ENCODE assay signal across 10 mouse cellular contexts in genomic region chr11:88193098-88193823, GRCm38 (mm10). TPM values are rescaled to one million over a fixed set of nuclear protein-coding genes. Genes with fewer than 3 reads are reported as not detected.
DNase-seq lines count a peak whose midpoint lies in the region; ATAC-seq and TF ChIP-seq lines count a peak whose summit lies in the region.
"Had no signal": no experiment of that assay in that cellular context is flagged by ENCODE, and none has a peak within 500 bp of the region (broad histone marks: within the 10 kb centered on the region; RNA-seq: fewer than 3 reads in every experiment).

No protein-coding gene starts in this region.

- no peaks in the 10 kb centered on the region for H3K9me3 ChIP-seq in forebrain, embryonic 10.5 days
- no peaks in the 10 kb centered on the region for H3K9me3 ChIP-seq in forebrain, embryonic 15.5 days
- no peaks in the 10 kb centered on the region for H3K9me3 ChIP-seq in lung, embryonic 15.5 days
- H3K9me3 ChIP-seq in intestine, embryonic 14.5 days (ENCODE audit: control insufficient read depth, low read length) = no peaks in the 10 kb centered on the region

- no peak overlapping the region for H3K9ac ChIP-seq in forebrain, embryonic 15.5 days (replicated peaks)
- H3K9ac ChIP-seq in lung, embryonic 15.5 days = 0 out of 2 replicates have a peak overlapping the region, but pooled peaks have one; percentile 5
- H3K9ac ChIP-seq in intestine, embryonic 14.5 days (ENCODE audit: low read length) = peak overlapping the region; percentile 27; the same call in 1 of the 2 replicates

- no peak for TF ChIP-seq POLR2A in small intestine, adult 2 months (IDR thresholded peaks at IDR 0.05; ENCODE audit: low read depth, low read length)

- no peak for TF ChIP-seq CTCF in small intestine, adult 2 months (IDR thresholded peaks at IDR 0.05; ENCODE audit: extremely low read depth, insufficient read length, insufficient replicate concordance, low read depth, low read length)

- H3K27me3 ChIP-seq in forebrain, embryonic 10.5 days (ENCODE audit: poor library complexity, severe bottlenecking) = peaks cover 69% of the 10 kb centered on the region
- H3K27me3 ChIP-seq in forebrain, embryonic 15.5 days = peaks cover 29% of the 10 kb centered on the region
- peaks cover 41% of the 10 kb centered on the region for H3K27me3 ChIP-seq in lung, embryonic 15.5 days
- peaks cover 33% of the 10 kb centered on the region for H3K27me3 ChIP-seq in intestine, embryonic 14.5 days (replicated peaks; ENCODE audit: control insufficient read depth, insufficient read depth, low read length)
- peaks cover 15% of the 10 kb centered on the region for H3K27me3 ChIP-seq in small intestine, adult 2 months (ENCODE audit: control insufficient read depth, insufficient read depth, low read length)

- peak overlapping the region; percentile 60 for H3K27ac ChIP-seq in forebrain, embryonic 10.5 days
- H3K27ac ChIP-seq in forebrain, embryonic 15.5 days (replicated peaks) = no peak overlapping the region
- no peak overlapping the region for H3K27ac ChIP-seq in lung, embryonic 15.5 days
- no peak overlapping the region for H3K27ac ChIP-seq in intestine, embryonic 14.5 days (ENCODE audit: low read depth)
- H3K27ac ChIP-seq in small intestine, adult 2 months (ENCODE audit: insufficient read depth, low read depth, low read length) = no peak overlapping the region

- peak overlapping the region; percentile 36 for H3K4me3 ChIP-seq in forebrain, embryonic 10.5 days
- no peak overlapping the region for H3K4me3 ChIP-seq in forebrain, embryonic 15.5 days
- peak overlapping the region; percentile 16; the same call in 1 of the 2 replicates for H3K4me3 ChIP-seq in lung, embryonic 15.5 days
- peak overlapping the region; percentile 6; the same call in 1 of the 2 replicates for H3K4me3 ChIP-seq in intestine, embryonic 14.5 days (ENCODE audit: low read depth, low read length)
- H3K4me3 ChIP-seq in small intestine, adult 2 months (ENCODE audit: low read depth, low read length) = peak overlapping the region; percentile 39

- DNase-seq in forebrain, embryonic 10.5 days (ENCODE audit: extremely low spot score, low spot score) = no peak
- DNase-seq in lung, postnatal 10 days = no peak
- peak; percentile 69 for DNase-seq in intestine, embryonic 14.5 days (ENCODE audit: low spot score)
- no peak for DNase-seq in retina, postnatal 1 day
- DNase-seq: heart, postnatal 14 days; right cerebral cortex, adult 18-20 months had no signal

- ATAC-seq in forebrain, embryonic 15.5 days (replicated peaks) = no peak
- ATAC-seq in lung, embryonic 15.5 days (ENCODE audit: borderline replicate concordance, extremely low read depth, low FRiP score, low TSS enrichment) = no peak
- ATAC-seq in intestine, embryonic 14.5 days (replicated peaks; ENCODE audit: low FRiP score, low TSS enrichment, low read depth) = no peak
- ATAC-seq in granulocyte monocyte progenitor cell, adult 5-6 weeks (replicated peaks; ENCODE audit: poor library complexity, severe bottlenecking) = no peak

- peaks cover 37% of the 10 kb centered on the region for H3K4me1 ChIP-seq in forebrain, embryonic 10.5 days
- H3K4me1 ChIP-seq in forebrain, embryonic 15.5 days = peaks cover 17% of the 10 kb centered on the region
- peaks cover 36% of the 10 kb centered on the region for H3K4me1 ChIP-seq in lung, embryonic 15.5 days
- peaks cover 26% of the 10 kb centered on the region for H3K4me1 ChIP-seq in intestine, embryonic 14.5 days (replicated peaks; ENCODE audit: control insufficient read depth, insufficient read depth, low read length)
- H3K4me1 ChIP-seq in small intestine, adult 2 months (ENCODE audit: control insufficient read depth, insufficient read depth, insufficient read length, low read length) = peaks cover 6% of the 10 kb centered on the region

- 5% methylated on average over 34 of the region's 34 CpGs for WGBS in forebrain, embryonic 10.5 days
- WGBS in forebrain, embryonic 15.5 days = 9% methylated on average over 34 of the region's 34 CpGs
- 7% methylated on average over 34 of the region's 34 CpGs for WGBS in lung, embryonic 15.5 days
- 9% methylated on average over 34 of the region's 34 CpGs for WGBS in intestine, embryonic 14.5 days
- 15% methylated on average over 34 of the region's 34 CpGs for WGBS in small intestine, adult 2 months

- peaks cover 6% of the 10 kb centered on the region for H3K36me3 ChIP-seq in forebrain, embryonic 10.5 days (replicated peaks)
- H3K36me3 ChIP-seq in forebrain, embryonic 15.5 days = no peaks in the 10 kb centered on the region
- no peaks in the 10 kb centered on the region for H3K36me3 ChIP-seq in lung, embryonic 15.5 days
- H3K36me3 ChIP-seq in intestine, embryonic 14.5 days (ENCODE audit: control insufficient read depth, insufficient read depth, low read length) = peaks cover 3% of the 10 kb centered on the region; the same call in 1 of the 2 replicates
- no peaks in the 10 kb centered on the region for H3K36me3 ChIP-seq in small intestine, adult 2 months (ENCODE audit: control insufficient read depth, insufficient read depth, low read length)

- no peak overlapping the region for H3K4me2 ChIP-seq in forebrain, embryonic 15.5 days (replicated peaks)
- peak overlapping the region; percentile 47 for H3K4me2 ChIP-seq in lung, embryonic 15.5 days
- peak overlapping the region; percentile 36 for H3K4me2 ChIP-seq in intestine, embryonic 14.5 days (ENCODE audit: low read length)

RNA-seq across cellular contexts. Expression of gene Mrps23, which starts 10.9 kb away (rescaled TPM):
- 65.5 and 72.6 TPM in 2 replicates for polyA plus RNA-seq in forebrain, embryonic 10.5 days (2016; fragmentation: Nextera tagmentation; extraction: Ambion mirVana)
- 67.0 and 68.1 TPM in 2 replicates for polyA plus RNA-seq in forebrain, embryonic 15.5 days (2015; fragmentation: Nextera tagmentation; extraction: Ambion mirVana)
- 57.4 and 59.4 TPM in 2 replicates for polyA plus RNA-seq in lung, embryonic 15.5 days (2015; fragmentation: Nextera tagmentation; extraction: Ambion mirVana)
- 60.8 and 65.2 TPM in 2 replicates for polyA plus RNA-seq in intestine, embryonic 14.5 days (2014; fragmentation: Nextera tagmentation; extraction: Ambion mirVana)
- polyA plus RNA-seq in small intestine, adult 2 months (2012; rRNA removed) = 9.4 and 17.5 TPM in 2 replicates
- 69.0 and 88.8 TPM in 2 replicates for total RNA-seq in granulocyte monocyte progenitor cell, adult 5-6 weeks (2014; fragmentation: Nextera tagmentation)
- 54.9 and 57.7 TPM in 2 replicates for total RNA-seq in granulocyte monocyte progenitor cell, adult 5-6 weeks (2017)
